Mouse (Mus musculus): ENCODE results near the gene Pbx3. TPM values are rescaled to one million over a fixed set of nuclear protein-coding genes. Genes with fewer than 3 reads are reported as not detected.

The Pbx3 gene
- total and polyA plus RNA-seq, 3 experiments: 6.1 to 9.8 (median 9.7) TPM

DNA sequence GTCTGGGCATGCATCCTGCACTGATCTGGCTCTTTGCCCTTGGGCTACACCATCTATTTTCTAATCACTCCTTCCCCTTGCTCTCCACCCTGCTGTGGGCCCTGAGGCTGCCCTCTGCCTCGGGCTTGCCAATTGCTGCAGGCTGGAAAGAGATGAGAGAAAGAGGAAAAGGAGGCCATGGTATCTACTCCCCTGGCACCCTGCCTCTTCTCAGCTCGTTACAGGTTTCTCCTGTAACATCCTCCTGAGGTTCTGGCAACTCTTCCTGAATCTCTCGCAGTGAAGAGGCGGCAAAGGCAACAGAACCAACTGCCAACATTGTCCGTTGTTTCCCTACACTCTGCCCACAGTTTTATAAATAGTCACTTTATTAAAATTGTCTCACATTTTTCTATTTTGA lies 179.7 kb downstream of the Pbx3 start:
- TF ChIP-seq CTCF (IDR thresholded peaks at IDR 0.05) (no peak), POLR2A (IDR thresholded peaks at IDR 0.05; ENCODE audit: insufficient read depth, low read depth, low read length) (no peak), EP300 (IDR thresholded peaks at IDR 0.05; ENCODE audit: insufficient read depth, low read depth, low read length) (no peak)
- Histone ChIP-seq H3K4me1 (ENCODE audit: control insufficient read depth, insufficient read depth, low read length) (no peaks in the 10 kb centered on the region), H3K27me3 (ENCODE audit: control insufficient read depth, insufficient read depth, low read length) (no peaks in the 10 kb centered on the region), H3K9ac (ENCODE audit: low read depth, low read length) (no peak overlapping the region), H3K79me2 (replicated peaks; ENCODE audit: control insufficient read depth, insufficient read depth, low read length) (no peaks in the 10 kb centered on the region), H3K4me3 (no peak overlapping the region), H3K27ac (no peak overlapping the region), H3K36me3 (ENCODE audit: control insufficient read depth, insufficient read depth, low read length) (no peaks in the 10 kb centered on the region)
- no peak for DNase-seq
- WGBS: 50% methylated on average over 5 of the region's 5 CpGs
- intact Hi-C loops (cut with DNase I): no loop called here

DNA sequence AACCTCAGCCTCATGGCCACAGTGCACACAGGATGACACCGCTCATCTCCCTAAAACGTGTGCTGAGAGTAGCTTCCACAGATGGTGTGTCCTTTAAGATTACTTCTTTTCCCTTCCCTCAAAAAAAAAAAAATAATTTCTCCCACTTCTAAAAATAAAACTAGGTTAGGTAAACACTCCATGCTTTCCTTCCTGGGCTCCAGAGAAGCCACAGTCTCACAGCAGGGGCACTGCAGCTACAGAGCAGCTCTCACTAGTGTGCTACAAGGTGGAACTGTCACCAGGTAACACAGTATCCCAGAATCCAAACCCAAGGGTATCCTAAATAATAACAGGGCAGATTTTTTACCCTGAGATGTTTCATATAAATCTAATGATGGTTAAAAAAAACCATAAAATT lies 185.6 kb downstream of the Pbx3 start:
- no peaks in the 10 kb centered on the region for H3K36me3 ChIP-seq (ENCODE audit: control insufficient read depth, insufficient read depth, low read length)
- no peaks in the 10 kb centered on the region for H3K4me1 ChIP-seq (ENCODE audit: control insufficient read depth, insufficient read depth, low read length)
- H3K27me3 ChIP-seq (ENCODE audit: control insufficient read depth, insufficient read depth, low read length): no peaks in the 10 kb centered on the region
- no peak for DNase-seq
- no peak overlapping the region for H3K9ac ChIP-seq (ENCODE audit: low read depth, low read length)
- 61% methylated on average over 2 of the region's 2 CpGs for WGBS
- H3K27ac ChIP-seq: no peak overlapping the region
- intact Hi-C loops (cut with DNase I): no loop called here
- no peaks in the 10 kb centered on the region for H3K79me2 ChIP-seq (replicated peaks; ENCODE audit: control insufficient read depth, insufficient read depth, low read length)
- no peak for TF ChIP-seq POLR2A (IDR thresholded peaks at IDR 0.05; ENCODE audit: insufficient read depth, low read depth, low read length)
- TF ChIP-seq CTCF (IDR thresholded peaks at IDR 0.05): no peak
- TF ChIP-seq EP300 (IDR thresholded peaks at IDR 0.05; ENCODE audit: insufficient read depth, low read depth, low read length): no peak
- H3K4me3 ChIP-seq: no peak overlapping the region

DNA sequence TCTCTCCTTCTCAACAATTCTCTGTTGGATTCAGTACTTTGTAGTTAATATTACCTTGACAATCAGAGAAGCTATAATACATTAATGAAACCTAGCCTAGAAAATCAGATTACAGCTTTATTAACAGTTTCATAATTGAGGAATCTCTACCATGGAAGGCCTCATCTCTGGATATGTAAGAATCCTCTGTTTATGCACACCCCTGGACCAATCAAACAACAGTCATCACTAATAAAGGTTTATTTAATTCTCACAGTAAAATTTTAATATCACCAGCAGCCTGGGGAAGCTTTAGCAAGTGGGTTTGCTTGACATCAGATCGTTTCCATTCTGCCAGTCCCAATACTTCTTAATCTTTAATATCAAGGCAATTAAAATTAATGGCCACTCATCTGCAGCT lies 191.3 kb downstream of the Pbx3 start:
- WGBS: 89% methylated on average over 1 of the region's 1 CpGs
- TF ChIP-seq EP300 (IDR thresholded peaks at IDR 0.05; ENCODE audit: insufficient read depth, low read depth, low read length): no peak
- no peak for TF ChIP-seq CTCF (IDR thresholded peaks at IDR 0.05)
- no peak for TF ChIP-seq POLR2A (IDR thresholded peaks at IDR 0.05; ENCODE audit: insufficient read depth, low read depth, low read length)
- Histone ChIP-seq H3K79me2 (replicated peaks; ENCODE audit: control insufficient read depth, insufficient read depth, low read length) (no peaks in the 10 kb centered on the region), H3K4me1 (ENCODE audit: control insufficient read depth, insufficient read depth, low read length) (no peaks in the 10 kb centered on the region), H3K36me3 (ENCODE audit: control insufficient read depth, insufficient read depth, low read length) (no peaks in the 10 kb centered on the region), H3K27me3 (ENCODE audit: control insufficient read depth, insufficient read depth, low read length) (no peaks in the 10 kb centered on the region), H3K9ac (ENCODE audit: low read depth, low read length) (no peak overlapping the region), H3K27ac (no peak overlapping the region), H3K4me3 (no peak overlapping the region)
- no peak for DNase-seq
- intact Hi-C loops (cut with DNase I): no loop called here

- H3K27me3 ChIP-seq (ENCODE audit: control insufficient read depth, insufficient read depth, low read length): no peaks in the 10 kb centered on the region
- H3K79me2 ChIP-seq (replicated peaks; ENCODE audit: control insufficient read depth, insufficient read depth, low read length): no peaks in the 10 kb centered on the region
- H3K36me3 ChIP-seq (ENCODE audit: control insufficient read depth, insufficient read depth, low read length): no peaks in the 10 kb centered on the region
- H3K9ac ChIP-seq (ENCODE audit: low read depth, low read length): no peak overlapping the region
- H3K4me1 ChIP-seq (ENCODE audit: control insufficient read depth, insufficient read depth, low read length): no peaks in the 10 kb centered on the region
- TF ChIP-seq POLR2A (IDR thresholded peaks at IDR 0.05; ENCODE audit: insufficient read depth, low read depth, low read length): no peak
- no peak for TF ChIP-seq CTCF (IDR thresholded peaks at IDR 0.05)
- no peak for TF ChIP-seq EP300 (IDR thresholded peaks at IDR 0.05; ENCODE audit: insufficient read depth, low read depth, low read length)
- H3K27ac ChIP-seq: no peak overlapping the region
- H3K4me3 ChIP-seq: no peak overlapping the region
- intact Hi-C loops (cut with DNase I): no loop called here
- WGBS: 85% methylated on average over 1 of the region's 1 CpGs
- DNase-seq: no peak
Observed at GRCm38 (mm10) chr2:34179299-34179698, 193.6 kb downstream of the Pbx3 start.

GRCm38 (mm10) chr2:34178653-34179052 lies 194.3 kb downstream of the Pbx3 start:
- no peaks in the 10 kb centered on the region for H3K79me2 ChIP-seq (replicated peaks; ENCODE audit: control insufficient read depth, insufficient read depth, low read length)
- H3K4me1 ChIP-seq (ENCODE audit: control insufficient read depth, insufficient read depth, low read length): no peaks in the 10 kb centered on the region
- TF ChIP-seq CTCF (IDR thresholded peaks at IDR 0.05) (no peak), POLR2A (IDR thresholded peaks at IDR 0.05; ENCODE audit: insufficient read depth, low read depth, low read length) (no peak), EP300 (IDR thresholded peaks at IDR 0.05; ENCODE audit: insufficient read depth, low read depth, low read length) (no peak)
- H3K4me3 ChIP-seq: no peak overlapping the region
- no peak overlapping the region for H3K27ac ChIP-seq
- no peaks in the 10 kb centered on the region for H3K27me3 ChIP-seq (ENCODE audit: control insufficient read depth, insufficient read depth, low read length)
- DNase-seq: no peak
- intact Hi-C loops (cut with DNase I): no loop called here
- H3K36me3 ChIP-seq (ENCODE audit: control insufficient read depth, insufficient read depth, low read length): no peaks in the 10 kb centered on the region
- H3K9ac ChIP-seq (ENCODE audit: low read depth, low read length): no peak overlapping the region

DNA sequence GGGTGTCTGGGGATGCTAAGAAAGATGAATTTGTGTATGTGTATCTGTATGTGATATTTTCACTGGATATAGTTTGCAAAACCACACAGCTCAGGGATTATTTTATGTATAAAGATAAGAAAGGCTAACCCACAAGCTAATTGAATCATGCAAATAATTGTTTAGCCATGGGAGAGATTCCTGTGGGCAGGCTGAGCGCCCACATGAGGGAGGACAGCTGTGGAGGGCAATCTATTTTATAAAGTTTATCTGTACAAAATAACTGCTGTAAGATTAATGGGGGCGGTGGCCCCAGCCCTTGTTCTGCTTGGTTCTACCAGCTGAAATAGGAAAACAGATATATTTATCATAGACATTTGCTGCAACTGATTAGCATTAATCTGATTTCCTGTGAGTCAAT lies 202.5 kb downstream of the Pbx3 start:
- DNase-seq: no peak
- TF ChIP-seq CTCF (IDR thresholded peaks at IDR 0.05) (no peak), POLR2A (IDR thresholded peaks at IDR 0.05; ENCODE audit: insufficient read depth, low read depth, low read length) (no peak), EP300 (IDR thresholded peaks at IDR 0.05; ENCODE audit: insufficient read depth, low read depth, low read length) (no peak)
- Histone ChIP-seq H3K27ac (no peak overlapping the region), H3K27me3 (ENCODE audit: control insufficient read depth, insufficient read depth, low read length) (no peaks in the 10 kb centered on the region), H3K36me3 (ENCODE audit: control insufficient read depth, insufficient read depth, low read length) (no peaks in the 10 kb centered on the region), H3K4me3 (no peak overlapping the region), H3K9ac (ENCODE audit: low read depth, low read length) (no peak overlapping the region), H3K79me2 (replicated peaks; ENCODE audit: control insufficient read depth, insufficient read depth, low read length) (no peaks in the 10 kb centered on the region), H3K4me1 (ENCODE audit: control insufficient read depth, insufficient read depth, low read length) (no peaks in the 10 kb centered on the region)
- 88% methylated on average over 2 of the region's 2 CpGs for WGBS
- intact Hi-C loops (cut with DNase I): no loop called here
